Mouse (Mus musculus): ENCODE results near the gene Fcgr4. TPM values are rescaled to one million over a fixed set of nuclear protein-coding genes. Genes with fewer than 3 reads are reported as not detected.

The Fcgr4 gene
- polyA plus RNA-seq, 1 experiment from 2014 or later, result 1.2 TPM

DNA sequence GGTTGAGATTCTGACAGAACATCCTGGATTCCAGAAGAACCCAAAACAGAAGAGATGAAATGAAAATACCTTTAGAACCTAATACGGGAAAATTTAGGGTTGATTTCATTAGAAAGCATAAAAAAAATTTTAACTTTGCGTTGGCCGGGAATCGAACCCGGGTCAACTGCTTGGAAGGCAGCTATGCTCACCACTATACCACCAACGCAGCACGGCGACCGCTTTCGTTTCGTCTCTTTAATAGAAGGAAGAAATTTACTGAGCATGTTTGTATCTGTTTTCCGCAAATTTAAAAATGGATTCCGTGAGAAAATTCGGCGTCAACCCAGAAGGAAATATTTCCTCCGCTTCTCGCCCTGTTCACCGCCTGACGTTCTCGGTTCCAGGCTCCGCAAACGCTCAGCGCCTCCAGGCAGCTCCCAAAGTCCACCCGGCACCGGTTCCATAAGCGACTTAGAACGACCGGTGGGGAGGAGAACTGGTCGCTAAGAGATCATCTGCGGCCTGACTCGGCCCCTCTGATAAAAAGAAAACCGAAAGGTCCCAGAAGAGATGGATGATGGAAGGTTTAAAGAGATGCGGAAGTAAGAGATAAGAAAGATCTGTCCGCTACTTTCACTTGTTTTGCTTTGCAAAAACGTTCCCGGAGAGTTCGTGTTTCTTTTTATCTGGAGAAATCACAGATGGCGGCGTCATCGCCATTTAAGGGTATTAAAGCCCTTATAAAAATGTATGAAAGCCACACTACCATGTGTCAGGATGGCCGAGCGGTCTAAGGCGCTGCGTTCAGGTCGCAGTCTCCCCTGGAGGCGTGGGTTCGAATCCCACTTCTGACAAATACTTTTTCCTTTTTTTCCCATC, 19.4 kb downstream of the Fcgr4 start:
- peak; percentile 92 for DNase-seq (ENCODE audit: low spot score)
- H3K4me1 ChIP-seq (replicated peaks; ENCODE audit: control insufficient read depth, insufficient read depth), result 0 out of 2 replicates have a peak, but pooled peaks cover under 1% of the 10 kb centered on the region
- under 1% methylated on average over 47 of the region's 47 CpGs for WGBS

GRCm38 (mm10) chr1:171039135-171039534, 20.4 kb downstream of the Fcgr4 start:
- Histone ChIP-seq H3K9ac (ENCODE audit: low read length) (no peak overlapping the region), H3K36me3 (ENCODE audit: control insufficient read depth, insufficient read depth, low read length) (no peaks in the 10 kb centered on the region), H3K9me3 (ENCODE audit: control insufficient read depth, low read length) (no peaks in the 10 kb centered on the region), H3K4me2 (replicated peaks; ENCODE audit: low read depth) (no peak overlapping the region), H3K4me3 (ENCODE audit: low read depth, low read length) (no peak overlapping the region), H3K4me1 (replicated peaks; ENCODE audit: control insufficient read depth, insufficient read depth) (no peaks in the 10 kb centered on the region), H3K27ac (replicated peaks) (no peak overlapping the region), H3K27me3 (ENCODE audit: control insufficient read depth, insufficient read depth, low read length) (no peaks in the 10 kb centered on the region)
- 83% methylated on average over 6 of the region's 6 CpGs for WGBS
- no peak for TF ChIP-seq CTCF (IDR thresholded peaks at IDR 0.05; ENCODE audit: low read depth)
- no peak for TF ChIP-seq EP300 (optimal IDR thresholded peaks at IDR 0.05)
- DNase-seq (ENCODE audit: low spot score), result no peak
- no peak for ATAC-seq (ENCODE audit: low FRiP score, low TSS enrichment)

More for the DNA sequence above, 19.4 kb downstream of the Fcgr4 start:
- H3K9me3 ChIP-seq (ENCODE audit: control insufficient read depth, low read length), result no peaks in the 10 kb centered on the region
- peak overlapping the region; percentile 57 for H3K4me2 ChIP-seq (replicated peaks; ENCODE audit: low read depth)
- peak overlapping the region; percentile 72 for H3K4me3 ChIP-seq (ENCODE audit: low read depth, low read length)
- H3K27me3 ChIP-seq (ENCODE audit: control insufficient read depth, insufficient read depth, low read length), result no peaks in the 10 kb centered on the region
- peak overlapping the region; percentile 87 for H3K9ac ChIP-seq (ENCODE audit: low read length)
- peak; percentile 86 for ATAC-seq (ENCODE audit: low FRiP score, low TSS enrichment)
- TF ChIP-seq CTCF (IDR thresholded peaks at IDR 0.05; ENCODE audit: low read depth) (no peak), EP300 (optimal IDR thresholded peaks at IDR 0.05) (no peak)
- peak overlapping the region; percentile 97 for H3K27ac ChIP-seq (replicated peaks)
- H3K36me3 ChIP-seq (ENCODE audit: control insufficient read depth, insufficient read depth, low read length), result no peaks in the 10 kb centered on the region

GRCm38 (mm10) chr1:171039880-171040279, 21.2 kb downstream of the Fcgr4 start:
- no peak for ATAC-seq (ENCODE audit: low FRiP score, low TSS enrichment)
- H3K9me3 ChIP-seq (ENCODE audit: control insufficient read depth, low read length), result no peaks in the 10 kb centered on the region
- no peaks in the 10 kb centered on the region for H3K36me3 ChIP-seq (ENCODE audit: control insufficient read depth, insufficient read depth, low read length)
- TF ChIP-seq CTCF (IDR thresholded peaks at IDR 0.05; ENCODE audit: low read depth) (no peak), EP300 (optimal IDR thresholded peaks at IDR 0.05) (no peak)
- no peak overlapping the region for H3K4me2 ChIP-seq (replicated peaks; ENCODE audit: low read depth)
- WGBS, result 70% methylated on average over 7 of the region's 7 CpGs
- DNase-seq (ENCODE audit: low spot score), result no peak
- no peaks in the 10 kb centered on the region for H3K4me1 ChIP-seq (replicated peaks; ENCODE audit: control insufficient read depth, insufficient read depth)
- H3K27ac ChIP-seq (replicated peaks), result no peak overlapping the region
- no peak overlapping the region for H3K4me3 ChIP-seq (ENCODE audit: low read depth, low read length)
- H3K9ac ChIP-seq (ENCODE audit: low read length), result no peak overlapping the region
- no peaks in the 10 kb centered on the region for H3K27me3 ChIP-seq (ENCODE audit: control insufficient read depth, insufficient read depth, low read length)

GRCm38 (mm10) chr1:171043594-171044153, 25.0 kb downstream of the Fcgr4 start:
- Histone ChIP-seq H3K4me1 (replicated peaks; ENCODE audit: control insufficient read depth, insufficient read depth) (no peaks in the 10 kb centered on the region), H3K4me2 (replicated peaks; ENCODE audit: low read depth) (peak overlapping the region; percentile 51), H3K27me3 (ENCODE audit: control insufficient read depth, insufficient read depth, low read length) (no peaks in the 10 kb centered on the region), H3K4me3 (ENCODE audit: low read depth, low read length) (peak overlapping the region; percentile 66), H3K36me3 (ENCODE audit: control insufficient read depth, insufficient read depth, low read length) (no peaks in the 10 kb centered on the region), H3K27ac (replicated peaks) (no peak overlapping the region; the same call in 1 of the 2 replicates), H3K9me3 (ENCODE audit: control insufficient read depth, low read length) (no peaks in the 10 kb centered on the region), H3K9ac (ENCODE audit: low read length) (no peak overlapping the region)
- TF ChIP-seq EP300 (optimal IDR thresholded peaks at IDR 0.05), result no peak
- TF ChIP-seq CTCF (IDR thresholded peaks at IDR 0.05; ENCODE audit: low read depth), result peak; percentile 45
- 58% methylated on average over 3 of the region's 3 CpGs for WGBS
- ATAC-seq (ENCODE audit: low FRiP score, low TSS enrichment), result no peak
- no peak for DNase-seq (ENCODE audit: low spot score)

- Histone ChIP-seq H3K4me1 (replicated peaks; ENCODE audit: control insufficient read depth, insufficient read depth) (no peaks in the 10 kb centered on the region), H3K36me3 (ENCODE audit: control insufficient read depth, insufficient read depth, low read length) (no peaks in the 10 kb centered on the region), H3K4me3 (ENCODE audit: low read depth, low read length) (peak overlapping the region; percentile 66), H3K27ac (replicated peaks) (peak overlapping the region; percentile 83), H3K9me3 (ENCODE audit: control insufficient read depth, low read length) (no peaks in the 10 kb centered on the region), H3K4me2 (replicated peaks; ENCODE audit: low read depth) (peak overlapping the region; percentile 51), H3K27me3 (ENCODE audit: control insufficient read depth, insufficient read depth, low read length) (no peaks in the 10 kb centered on the region), H3K9ac (ENCODE audit: low read length) (peak overlapping the region; percentile 45)
- ATAC-seq (ENCODE audit: low FRiP score, low TSS enrichment) (peak; percentile 93), DNase-seq (ENCODE audit: low spot score) (peak; percentile 89)
- under 1% methylated on average over 33 of the region's 33 CpGs for WGBS
- TF ChIP-seq EP300 (optimal IDR thresholded peaks at IDR 0.05), result no peak
These were observed 25.8 kb downstream of the Fcgr4 start for GRCm38 (mm10) chr1:171044365-171045078.
